Mouse (Mus musculus) thymus, postnatal 25 days (tissue): ENCODE results near the gene Dnah14.

Experiments
- DNase-seq: peaks from one replicate; pipeline ENCODE4 v3.0.0; 2022

The Dnah14 gene

DNA sequence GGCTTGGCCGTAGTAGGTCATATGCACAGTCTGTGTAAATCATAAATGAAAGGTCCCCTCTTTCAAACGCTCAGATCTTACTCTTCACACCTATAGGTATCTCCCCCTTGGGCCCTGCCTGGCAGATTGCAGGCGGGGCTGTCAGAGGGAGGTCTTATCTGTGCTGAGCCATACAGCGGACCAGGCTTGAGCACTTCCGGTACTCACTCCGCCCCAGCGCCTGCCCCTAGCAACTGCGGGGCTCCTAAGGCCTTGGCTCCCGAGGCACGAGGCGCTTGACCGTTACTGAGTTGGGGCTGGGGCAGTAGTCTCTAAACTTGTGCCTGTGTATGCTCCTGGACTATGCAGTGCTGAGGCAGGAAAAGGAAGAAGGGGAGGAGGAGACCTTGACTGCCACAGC is at the start of gene Dnah14:
Gene Dnah14 (plus strand): TSS at position 238 of the 400 bp plus-strand sequence.
- no peak for DNase-seq

DNA sequence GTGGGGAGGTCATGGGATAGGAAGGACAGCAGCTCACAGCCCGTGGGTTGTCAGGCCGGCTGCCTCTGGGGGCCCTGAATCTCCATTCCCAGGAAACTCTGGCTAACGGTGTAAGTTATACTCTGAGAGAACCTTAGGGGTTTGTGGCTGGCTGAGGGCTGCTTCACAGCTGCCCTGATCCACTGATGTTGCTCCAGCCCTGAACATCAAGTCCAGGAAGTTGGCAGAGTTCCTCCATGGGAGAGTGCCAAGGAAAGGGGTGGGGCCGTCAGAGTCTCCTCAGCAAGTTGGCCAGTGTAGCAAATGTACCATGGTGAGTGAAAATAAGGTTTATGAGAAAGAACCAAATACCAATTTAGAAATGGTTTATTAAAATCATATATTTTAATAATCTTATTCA is 47.0 kb upstream of the Dnah14 start:
- no peak for DNase-seq

DNA sequence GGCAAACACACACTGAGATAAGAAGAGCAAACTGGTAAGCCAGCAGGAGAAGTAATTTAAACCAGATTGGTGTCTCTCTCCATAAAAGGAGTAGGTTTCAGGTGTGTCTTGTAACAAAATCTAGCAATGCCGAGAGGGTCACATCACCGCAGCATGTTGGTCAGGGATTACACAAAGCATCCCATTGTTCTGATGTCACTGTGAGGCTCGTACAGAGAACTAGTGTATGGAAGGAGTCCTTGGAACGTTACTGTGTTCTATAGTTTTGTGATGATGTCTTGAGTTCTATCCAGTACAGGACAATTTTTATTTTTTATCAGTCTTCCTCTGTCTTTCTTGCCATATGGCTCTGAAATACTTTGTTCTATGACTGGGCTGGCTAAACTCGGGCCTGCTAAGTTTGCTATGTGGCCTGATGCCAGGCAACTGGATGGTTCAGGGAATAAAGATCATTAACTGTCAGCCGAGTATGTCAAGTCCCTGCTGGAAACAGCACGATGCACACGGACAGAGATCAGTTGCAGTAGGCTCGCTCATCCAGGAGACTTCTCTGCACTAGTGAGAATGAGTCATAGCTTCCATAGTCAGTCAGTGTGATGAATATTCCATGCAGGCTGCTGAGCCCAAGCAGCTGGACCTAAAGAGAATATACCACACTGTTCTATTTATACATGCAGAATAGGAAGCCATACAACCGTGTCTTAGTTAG is 41.0 kb upstream of the Dnah14 start:
- no peak for DNase-seq

DNA sequence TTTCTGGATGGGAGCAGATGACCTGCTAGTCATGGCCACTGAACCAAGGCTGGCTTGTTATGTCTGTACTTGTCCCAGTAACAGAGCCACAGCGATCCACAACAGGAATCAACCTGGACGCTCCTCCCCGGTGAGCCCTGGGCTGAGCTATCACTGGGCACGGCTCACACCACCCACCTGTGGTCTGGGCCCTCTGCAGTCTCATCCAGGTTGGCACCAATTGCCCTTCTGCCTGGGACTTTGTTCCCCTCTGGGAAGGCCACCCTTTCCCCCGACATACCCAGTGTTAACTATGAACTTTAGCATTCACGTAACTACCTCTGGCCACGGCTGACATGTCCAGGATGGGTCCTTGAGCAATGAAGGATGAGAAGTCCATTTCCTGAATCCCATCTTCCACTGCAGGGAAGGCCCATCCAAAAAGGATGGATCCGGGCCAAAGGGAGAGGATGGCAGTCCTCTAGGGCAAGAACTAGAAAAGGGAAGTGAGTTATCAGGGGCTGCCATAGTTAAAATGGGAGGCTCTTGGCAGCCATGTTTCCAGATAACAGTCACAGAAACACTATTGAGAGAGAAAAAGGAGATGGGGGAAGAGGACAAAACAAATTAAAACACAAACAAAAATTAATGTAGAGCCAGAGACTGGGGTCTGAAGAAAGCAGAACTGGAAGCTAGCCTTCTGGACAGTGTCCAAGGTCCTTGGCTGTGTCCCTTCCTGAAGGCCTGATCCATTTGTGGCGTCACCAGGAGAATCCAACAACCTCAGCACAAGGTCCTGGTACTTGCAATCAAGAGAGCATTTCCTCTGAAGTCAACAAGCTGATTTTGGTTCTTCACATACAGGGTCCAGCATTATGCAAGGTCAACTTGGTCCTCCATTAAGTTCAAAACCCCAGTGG is 38.5 kb upstream of the Dnah14 start:
- DNase-seq, result no peak

DNA sequence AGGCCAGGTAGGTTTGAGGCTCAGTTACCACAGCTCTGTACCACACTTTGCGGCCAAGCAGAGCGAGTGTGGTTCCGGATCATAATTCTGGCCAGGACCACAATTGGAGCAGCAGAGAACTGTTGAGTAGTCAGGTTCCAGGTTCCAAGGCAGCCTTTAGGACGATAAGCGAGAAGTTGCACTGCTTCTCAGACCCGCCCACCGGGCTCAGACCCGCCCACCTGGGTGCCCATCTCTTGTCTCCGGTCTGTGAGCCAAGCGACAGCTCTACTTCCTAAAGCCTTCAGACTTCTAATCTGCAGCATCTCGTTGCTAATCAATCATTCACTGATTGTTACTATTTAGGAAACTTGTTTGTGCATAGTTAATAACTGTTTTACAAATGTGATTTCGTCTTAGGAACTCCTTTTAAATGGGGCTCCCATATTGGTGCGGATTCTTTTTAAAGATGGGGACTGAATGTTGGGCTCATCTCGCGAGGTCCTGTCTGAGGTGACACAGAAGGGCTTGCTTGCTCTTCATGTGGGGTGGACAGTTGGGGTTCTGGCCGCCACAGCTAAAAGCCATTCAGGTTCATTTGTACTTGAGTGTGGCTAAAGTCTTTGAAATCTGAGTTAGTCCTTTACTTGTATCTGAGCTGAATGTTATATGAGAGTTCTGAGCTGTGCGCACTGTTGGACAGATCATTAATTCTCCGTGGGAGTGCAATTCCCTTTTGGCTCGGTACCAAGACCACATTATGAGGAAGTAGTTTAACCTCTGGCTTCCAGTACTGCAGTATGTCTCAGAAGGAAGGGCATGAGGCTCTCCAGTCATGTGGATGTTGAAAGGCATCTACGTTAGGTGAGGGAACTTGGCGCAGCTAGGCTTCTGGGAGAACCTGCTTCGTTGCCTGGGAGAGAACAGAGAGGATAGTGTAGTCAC is 36.3 kb upstream of the Dnah14 start:
- no peak for DNase-seq

DNA sequence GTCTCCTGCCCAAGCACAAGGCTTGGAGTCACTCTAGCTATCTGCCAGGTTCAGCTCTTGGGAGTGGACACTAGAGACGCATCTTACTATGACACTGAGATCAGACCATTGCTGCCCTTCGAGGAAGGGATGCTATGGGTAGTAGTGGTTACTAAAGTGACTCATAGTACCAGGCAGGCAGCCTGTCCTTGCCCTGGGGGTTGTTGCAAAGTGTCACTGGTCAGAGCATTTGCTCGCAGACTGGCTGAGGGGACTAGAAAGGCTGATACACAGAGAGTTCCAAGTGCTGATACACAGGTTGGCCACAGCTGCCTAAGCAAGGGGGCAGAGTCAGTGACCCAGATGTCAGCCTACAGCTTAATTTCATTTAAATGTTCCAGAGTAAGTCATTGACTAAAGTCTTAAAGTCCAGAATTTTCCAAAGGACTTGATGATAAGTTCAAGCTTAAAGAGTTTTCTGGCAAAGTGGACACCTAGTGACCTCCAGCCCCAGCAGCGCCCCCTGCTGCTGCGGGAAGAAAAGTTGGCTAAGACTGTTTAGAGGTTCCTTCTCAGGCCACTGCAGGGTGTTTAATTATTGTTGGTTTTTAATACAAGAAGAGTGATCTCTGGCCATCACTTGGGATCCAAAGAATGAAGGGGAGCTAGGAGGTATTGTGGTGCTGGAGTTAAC is 32.5 kb upstream of the Dnah14 start:
- no peak for DNase-seq

DNA sequence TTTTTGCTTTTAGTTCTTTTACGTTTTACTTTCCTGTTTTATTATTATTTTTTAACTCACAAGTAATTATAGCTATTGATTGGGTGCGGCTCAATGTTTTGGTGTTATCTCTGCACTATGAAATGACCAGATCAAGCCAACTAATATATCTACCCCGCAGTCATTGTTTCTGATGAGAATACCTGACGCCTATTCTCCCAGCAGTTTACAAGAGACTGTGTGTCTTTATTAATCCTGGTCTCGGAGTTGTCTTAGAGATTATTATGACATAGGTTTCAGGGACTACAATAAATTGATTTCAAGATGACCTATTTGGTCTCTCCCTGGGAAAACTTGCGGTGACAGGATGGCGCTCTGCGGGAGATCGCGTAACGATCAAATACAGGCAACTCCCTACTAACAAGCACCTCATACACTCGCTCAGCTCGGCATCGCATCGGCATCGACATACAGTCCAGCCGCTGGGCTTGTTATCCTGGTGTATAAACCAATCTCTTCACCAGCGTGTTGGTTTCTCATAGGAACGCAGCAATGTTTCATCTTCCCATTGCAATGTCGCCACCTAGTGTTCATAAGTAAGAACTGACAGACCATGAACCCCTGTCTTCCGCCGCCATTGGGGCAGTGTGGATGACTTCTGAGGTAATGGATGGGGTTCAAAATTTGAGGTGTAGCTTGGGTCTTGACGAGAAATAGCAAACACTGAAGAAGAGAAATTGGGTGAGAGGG is 31.2 kb upstream of the Dnah14 start:
- DNase-seq, result peak; percentile 58

DNA sequence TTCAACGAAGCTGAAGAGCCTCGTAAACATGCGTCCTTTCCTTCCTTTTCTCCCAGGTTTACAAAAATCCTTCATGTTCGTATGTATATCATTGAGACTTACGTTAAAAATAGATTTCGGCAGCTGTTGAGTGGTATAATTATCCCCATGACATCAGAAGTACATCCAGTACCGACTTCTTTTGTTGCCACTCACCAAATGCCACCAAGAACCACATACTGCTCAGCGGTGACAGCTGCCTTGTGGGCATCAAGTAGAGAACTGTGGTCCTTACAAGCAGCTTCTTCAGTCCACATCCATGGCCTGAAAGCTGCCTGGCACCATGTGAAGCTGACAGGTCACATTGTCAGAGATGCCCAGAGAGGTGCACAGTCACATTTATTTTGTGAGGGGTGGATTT is 26.4 kb upstream of the Dnah14 start:
- DNase-seq, result no peak

DNA sequence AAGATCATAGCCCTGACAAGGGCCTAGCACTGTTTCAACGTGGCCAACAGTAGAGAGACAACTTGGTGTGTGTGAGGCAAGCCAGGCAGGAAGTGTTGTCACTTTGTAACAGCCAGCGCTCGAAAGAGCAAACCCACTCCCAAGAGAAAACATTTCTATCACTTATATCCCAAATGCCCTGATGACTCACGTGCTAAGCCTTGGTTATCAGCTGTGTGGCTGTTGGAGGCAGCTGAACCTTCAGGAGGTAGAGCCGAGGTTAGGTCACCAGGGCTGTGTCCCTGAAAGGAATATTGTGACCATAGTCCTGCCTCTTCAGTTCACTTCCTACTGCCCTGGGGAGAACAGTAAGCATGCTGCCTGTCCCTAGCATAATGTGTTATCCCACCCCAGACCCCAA is 25.5 kb upstream of the Dnah14 start:
- no peak for DNase-seq

DNA sequence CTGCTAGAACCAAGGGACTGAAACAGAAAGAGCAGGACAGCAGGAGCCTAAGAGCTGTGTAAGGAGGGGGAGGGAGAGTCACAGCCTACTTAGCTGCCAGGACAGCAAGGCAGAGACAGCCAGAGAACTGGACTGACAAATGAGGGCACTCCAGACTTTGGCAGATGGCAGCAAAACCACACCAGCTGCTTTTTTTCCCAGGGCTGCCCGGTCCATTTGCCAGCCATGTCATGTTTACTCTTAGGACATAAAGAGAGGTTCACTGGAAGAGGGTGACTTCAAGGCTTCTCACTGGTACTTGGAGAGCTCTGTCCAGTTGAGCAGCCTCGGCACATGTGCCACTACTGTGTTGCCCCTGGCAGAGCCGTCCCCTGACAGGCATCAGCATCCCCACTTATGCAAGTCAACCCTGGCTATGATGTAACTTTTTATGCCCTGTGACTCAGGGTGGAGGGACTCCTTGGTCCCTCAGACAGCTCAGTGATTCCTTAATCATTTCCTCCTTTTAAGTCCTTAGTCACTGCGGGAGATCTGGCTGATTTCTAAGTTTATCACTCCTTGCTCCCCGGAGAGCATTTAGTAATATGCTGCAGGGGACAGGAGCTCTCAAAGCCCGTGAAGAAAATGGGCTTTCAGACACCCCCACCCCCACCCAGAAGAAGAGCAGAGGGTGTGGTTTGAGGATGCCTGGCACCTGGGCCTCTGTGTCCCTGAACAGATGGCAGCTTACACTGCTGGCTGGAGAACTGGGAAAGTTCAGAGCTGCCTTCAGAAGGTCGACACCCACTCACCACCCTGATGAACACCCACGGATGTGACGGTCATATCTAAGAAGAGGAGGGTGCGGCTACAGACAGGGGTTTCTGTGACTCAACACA is 23.6 kb upstream of the Dnah14 start:
- no peak for DNase-seq

DNA sequence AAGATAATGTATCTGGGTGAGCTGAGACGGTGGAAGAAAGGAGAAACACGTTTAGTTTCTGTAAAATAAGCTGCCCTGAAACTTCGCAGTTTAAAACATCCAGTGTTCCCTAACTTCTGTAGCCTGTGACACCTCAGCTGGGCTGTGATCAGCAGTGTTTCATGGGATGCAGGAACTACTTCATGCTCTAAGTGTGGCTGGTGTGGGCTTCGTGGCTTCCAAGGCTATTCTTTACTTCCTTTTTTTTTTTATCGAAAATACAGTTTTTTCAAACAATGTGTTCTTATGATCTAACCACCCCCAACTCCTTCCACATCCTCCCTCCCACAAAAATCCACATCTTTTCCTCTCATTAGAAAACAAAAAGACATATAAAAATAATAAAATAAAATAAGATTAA is 20.9 kb upstream of the Dnah14 start:
- DNase-seq, result no peak

DNA sequence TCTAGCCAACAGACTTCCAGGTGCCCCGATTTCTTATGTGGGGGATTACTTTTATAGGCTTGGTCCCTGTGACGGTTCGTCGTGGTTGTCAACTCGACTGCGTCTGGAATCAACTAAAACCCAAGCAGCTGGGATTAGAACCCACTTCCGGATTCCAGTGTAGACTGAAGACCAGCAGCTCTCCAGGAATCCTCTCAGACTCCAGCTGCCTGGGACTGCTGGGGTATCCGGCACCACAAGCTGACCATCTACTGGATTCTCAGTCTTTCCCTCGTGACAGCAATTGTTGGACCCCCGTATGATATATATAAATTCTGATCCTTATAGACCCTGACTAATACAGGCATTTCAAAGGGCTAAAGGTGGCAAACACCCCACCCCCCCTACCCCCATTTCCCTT is 16.7 kb upstream of the Dnah14 start:
- DNase-seq, result no peak

DNA sequence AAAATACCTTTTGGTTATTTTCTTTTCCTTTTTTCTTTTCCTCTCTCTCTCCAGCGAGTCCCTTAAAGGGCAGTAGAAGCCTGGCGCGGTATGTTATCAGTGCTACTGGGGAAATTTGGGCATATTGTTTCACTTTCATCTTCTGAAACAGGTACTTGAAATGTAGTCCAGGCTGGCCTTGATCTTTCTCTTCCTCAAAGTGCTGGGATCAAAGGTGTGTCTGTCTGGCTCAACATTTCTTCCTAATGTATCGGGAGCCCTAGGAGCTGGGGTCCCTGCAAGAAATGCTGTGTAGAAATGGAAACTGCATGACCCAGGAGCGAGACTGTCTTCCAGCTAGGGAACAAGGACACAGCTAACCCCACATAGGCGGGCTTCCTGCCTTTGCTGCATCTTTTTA is 16.0 kb upstream of the Dnah14 start:
- no peak for DNase-seq

DNA sequence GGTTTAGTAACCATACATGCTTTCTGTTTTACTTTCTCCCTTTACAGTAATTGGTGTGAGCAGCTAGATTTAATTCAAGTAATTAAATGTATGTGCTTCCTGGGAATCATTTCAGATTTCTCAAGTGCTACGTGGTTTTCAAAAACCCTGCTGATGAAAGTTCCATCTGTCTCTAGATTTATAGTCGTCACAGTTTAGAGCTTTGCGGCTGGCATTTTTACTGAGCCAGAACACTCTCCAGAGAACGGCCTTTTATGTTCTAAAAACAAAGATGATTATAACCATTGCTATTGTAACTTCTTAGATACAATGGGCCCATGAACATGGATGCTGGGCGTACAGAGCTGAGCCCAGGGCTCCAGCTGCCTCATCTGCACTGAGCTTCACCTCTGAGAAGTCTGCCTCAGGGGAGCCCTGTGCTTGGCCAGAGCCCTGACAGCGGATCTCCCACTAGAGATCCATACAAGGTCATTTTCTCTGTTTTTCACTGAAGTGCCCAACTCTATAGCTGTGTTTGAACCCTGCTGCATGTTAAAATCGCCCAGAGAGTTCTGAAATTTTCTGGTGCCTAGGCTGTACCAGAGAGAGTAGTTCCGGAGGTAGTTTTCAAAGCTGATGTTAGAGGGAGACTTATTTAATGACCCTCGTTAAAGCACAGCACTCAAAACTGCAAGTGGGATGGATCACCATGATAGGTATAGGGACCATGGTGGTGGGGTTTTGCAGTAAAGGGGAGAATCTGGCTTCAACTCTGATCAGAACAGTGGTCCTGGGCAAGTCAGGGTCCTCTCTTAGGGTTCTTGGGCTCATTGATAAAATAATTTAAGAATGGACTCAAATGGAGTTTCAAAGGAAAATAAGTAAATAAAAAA is 15.2 kb upstream of the Dnah14 start:
- DNase-seq, result no peak

DNA sequence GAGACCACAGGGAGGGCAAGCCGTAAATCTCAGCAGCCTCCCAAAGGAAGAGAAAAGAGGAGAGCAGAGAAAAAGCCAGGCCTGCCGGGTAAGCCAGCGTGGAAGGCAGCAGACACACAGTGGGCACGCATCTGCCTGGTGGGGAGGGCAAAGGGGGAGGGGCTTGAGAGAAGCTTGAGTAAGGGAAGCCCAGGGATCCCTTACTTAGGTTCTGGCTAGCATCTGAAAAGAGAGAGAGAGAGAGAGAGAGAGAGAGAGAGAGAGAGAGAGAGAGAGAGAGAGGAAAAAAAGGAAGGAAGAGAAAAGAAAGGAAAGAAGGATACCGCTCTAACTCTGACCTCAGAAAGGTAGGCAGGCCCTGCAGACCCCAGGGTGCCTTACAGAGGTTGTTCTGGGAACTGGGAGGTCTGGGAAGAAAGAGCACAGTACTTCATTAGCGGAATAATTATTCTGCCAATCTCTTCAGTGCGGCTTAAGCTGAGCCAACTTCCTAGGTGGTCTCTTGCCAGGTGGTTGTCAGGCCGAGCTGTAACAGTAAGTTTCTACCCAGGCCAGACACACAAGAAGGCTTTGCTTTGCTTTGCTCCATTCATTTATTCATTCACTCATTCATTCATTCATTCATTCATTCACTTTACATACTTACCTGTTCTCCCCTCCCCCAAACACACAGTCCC is 14.5 kb upstream of the Dnah14 start:
- DNase-seq, result no peak

DNA sequence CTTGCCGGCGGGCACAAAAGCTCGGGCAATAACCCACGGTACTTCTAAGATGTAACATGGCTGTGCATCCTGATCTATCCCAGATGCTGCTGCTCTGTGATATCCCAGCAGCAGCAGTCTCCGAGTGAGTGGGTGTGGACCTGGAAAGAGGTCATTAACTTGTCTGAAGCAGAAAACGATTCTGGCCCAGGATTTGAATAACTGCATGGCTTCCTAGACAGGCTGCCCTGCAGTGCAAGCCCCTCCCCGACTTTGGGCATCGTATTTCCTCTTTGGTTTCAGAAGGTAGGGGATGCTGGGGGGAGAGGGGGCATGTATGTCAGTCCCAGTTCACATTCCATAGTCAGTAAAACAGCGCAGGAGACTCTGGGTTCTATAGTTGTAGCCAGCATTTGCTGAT is 6.9 kb upstream of the Dnah14 start:
- DNase-seq, result no peak

DNA sequence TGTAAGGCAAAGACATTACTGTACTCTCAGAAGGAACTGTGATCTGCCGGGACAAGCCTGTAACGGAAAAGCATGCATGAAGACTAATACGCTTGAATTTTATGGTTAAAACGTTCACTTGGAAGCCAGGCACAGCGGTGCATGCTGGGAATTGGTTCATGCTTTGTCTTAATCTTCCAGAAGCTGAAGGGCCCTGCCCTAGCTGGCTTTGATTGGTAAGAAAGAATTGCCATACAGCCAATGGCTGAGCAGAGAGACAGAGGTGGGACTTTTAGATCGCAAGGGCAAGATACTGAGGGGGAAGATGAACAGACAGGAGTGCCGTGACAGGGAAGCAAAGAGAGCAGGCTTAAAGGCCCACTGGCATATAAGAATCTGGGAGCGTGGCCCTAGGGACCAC is 6.8 kb downstream of the Dnah14 start:
- DNase-seq, result peak; percentile 2

DNA sequence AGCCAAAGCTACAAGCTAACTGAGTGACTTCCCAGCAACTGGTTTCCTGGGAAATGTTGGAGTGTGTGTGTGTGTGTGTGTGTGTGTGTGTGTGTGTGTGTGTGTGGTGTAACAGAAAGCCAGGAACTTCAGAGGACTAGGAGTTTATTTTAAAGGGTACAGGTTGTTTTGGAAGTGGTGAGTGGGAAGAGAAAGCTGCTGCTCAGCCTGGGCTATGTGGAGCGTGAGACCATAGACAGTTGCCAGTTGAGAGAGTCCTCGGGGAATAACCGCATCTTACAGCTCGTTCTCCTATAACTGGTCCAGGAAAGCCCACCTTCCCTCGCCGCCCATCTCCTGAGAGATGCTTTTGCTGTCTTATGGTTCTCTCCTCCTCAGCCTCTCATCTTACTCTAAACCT is 12.8 kb downstream of the Dnah14 start:
- DNase-seq, result no peak

DNA sequence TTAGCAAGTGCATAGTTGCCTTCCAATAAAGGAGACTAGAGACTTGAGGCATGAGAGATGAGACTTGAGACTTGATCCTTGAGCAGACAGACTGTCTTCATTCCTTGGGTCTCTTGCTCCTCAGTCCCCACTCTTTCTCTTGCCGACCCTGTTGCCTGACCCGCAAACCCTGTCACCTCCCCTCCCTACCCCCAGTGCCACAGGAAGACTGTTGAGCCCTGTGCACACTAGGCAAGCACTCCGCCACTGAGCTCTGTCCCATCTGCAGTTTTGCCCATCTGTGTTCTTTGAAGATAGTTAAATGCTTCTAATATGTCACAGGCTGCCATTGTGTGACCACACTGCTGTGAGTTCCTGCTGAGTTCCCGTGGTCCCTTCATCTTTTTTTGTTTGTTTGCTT is 23.0 kb downstream of the Dnah14 start:
- peak; percentile 17 for DNase-seq
